11 mouse cellular contexts compared by ENCODE assay signal in the genomic region with DNA sequence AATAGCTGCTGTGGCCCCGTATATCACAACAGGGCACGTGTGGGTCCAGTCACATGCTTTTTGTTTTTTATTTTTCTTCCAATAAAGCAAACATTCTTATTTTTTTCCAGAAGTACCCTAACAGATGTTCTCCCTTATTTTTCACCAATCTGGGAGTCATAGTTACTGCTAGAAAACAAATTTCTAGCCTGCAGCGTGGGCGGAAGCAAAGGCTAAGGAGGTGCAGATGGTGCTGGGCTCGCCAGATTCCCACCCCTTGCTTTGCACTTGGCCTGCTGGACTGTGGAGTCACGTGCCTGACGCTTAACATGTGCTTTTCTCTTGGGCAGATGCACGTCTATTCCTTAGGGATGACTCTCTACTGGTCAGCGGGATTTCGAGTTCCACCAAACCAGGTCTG. TPM values are rescaled to one million over a fixed set of nuclear protein-coding genes. Genes with fewer than 3 reads are reported as not detected.
A peak's percentile ranks its signal among the peaks of the same experiment; 100 is the strongest.
DNase-seq lines count a peak whose midpoint lies in the region; ATAC-seq lines count a peak whose summit lies in the region.
"Had no signal": no experiment of that assay in that cellular context is flagged by ENCODE, and none has a peak within 500 bp of the region (broad histone marks: within the 10 kb centered on the region; RNA-seq: fewer than 3 reads in every experiment).

No protein-coding gene starts in this region.

- H3K4me3 ChIP-seq in heart, embryonic 11.5 days (ENCODE audit: low read depth, low read length): no peak overlapping the region
- H3K4me3 ChIP-seq: megakaryocyte, embryonic 14.5 days; stomach, embryonic 15.5 days had no signal

- H3K9me3 ChIP-seq in heart, embryonic 11.5 days (replicated peaks; ENCODE audit: control insufficient read depth, low read length): no peaks in the 10 kb centered on the region
- H3K9me3 ChIP-seq: megakaryocyte, embryonic 14.5 days; stomach, embryonic 15.5 days had no signal

- peak; percentile 97 for DNase-seq in heart, adult 11 months
- DNase-seq in urinary bladder, postnatal 14 days (ENCODE audit: low spot score): peak; percentile 41
- no peak for DNase-seq in urinary bladder, postnatal 25 days (ENCODE audit: low spot score)
- DNase-seq in layer of hippocampus, adult 9-11 months: peak; percentile 67
- peak; percentile 21 for DNase-seq in testis, postnatal 14 days (ENCODE audit: low spot score)
- no peak for DNase-seq in spleen, postnatal 36 days (ENCODE audit: low spot score in 2 of 2)
- no peak for DNase-seq in yolk sac, embryonic 10.5 days (ENCODE audit: low spot score)

- H3K9ac ChIP-seq in heart, embryonic 11.5 days (ENCODE audit: low read depth, low read length): no peak overlapping the region
- H3K9ac ChIP-seq: stomach, embryonic 15.5 days had no signal

- H3K27ac ChIP-seq in heart, embryonic 11.5 days (ENCODE audit: low read depth, low read length): no peak overlapping the region
- H3K27ac ChIP-seq: stomach, embryonic 15.5 days had no signal

- no peaks in the 10 kb centered on the region for H3K4me1 ChIP-seq in heart, embryonic 11.5 days (ENCODE audit: control insufficient read depth, insufficient read depth, low read length)
- H3K4me1 ChIP-seq: megakaryocyte, embryonic 14.5 days; stomach, embryonic 15.5 days had no signal

- 71% methylated on average over 10 of the region's 10 CpGs for whole genome bisulfite sequencing in heart, embryonic 11.5 days (ENCODE audit: insufficient replicate concordance)

- H3K27me3 ChIP-seq in heart, embryonic 11.5 days (ENCODE audit: control insufficient read depth, insufficient read depth, low read length): no peaks in the 10 kb centered on the region; the same call in 1 of the 2 replicates
- H3K27me3 ChIP-seq: stomach, embryonic 15.5 days had no signal

- H3K36me3 ChIP-seq in heart, embryonic 11.5 days (ENCODE audit: control insufficient read depth, insufficient read depth, low read length): no peaks in the 10 kb centered on the region
- H3K36me3 ChIP-seq: stomach, embryonic 15.5 days had no signal

- no peak for ATAC-seq in heart, embryonic 11.5 days (replicated peaks; ENCODE audit: insufficient number of reproducible peaks, low FRiP score, low TSS enrichment)
- ATAC-seq: intestine, postnatal 0 days had no signal

- H3K4me2 ChIP-seq in heart, embryonic 11.5 days: no peak overlapping the region
- H3K4me2 ChIP-seq: stomach, embryonic 15.5 days had no signal

RNA-seq across cellular contexts. Expression of gene Frmpd2, which starts 29.1 kb away (rescaled TPM):
- 0.11 TPM in 1 of 2 replicates, not detected in the other for polyA plus RNA-seq in heart, embryonic 11.5 days (2014; fragmentation: Nextera tagmentation; extraction: Ambion mirVana)
- polyA plus RNA-seq: intestine, postnatal 0 days had no signal

RNA-seq across cellular contexts. Expression of gene Mapk8, which starts 53.7 kb away (rescaled TPM):
- polyA plus RNA-seq in heart, embryonic 11.5 days (2014; fragmentation: Nextera tagmentation; extraction: Ambion mirVana): 12.7 and 15.3 TPM in 2 replicates

Comparison
In these comparisons a context has a peak if more than half of its experiments do, and no peak if none do; other contexts are left out.
1. DNase-seq: peak in heart, adult 11 months (single experiment), urinary bladder, postnatal 14 days (single experiment), layer of hippocampus, adult 9-11 months (single experiment) and testis, postnatal 14 days (single experiment); none in urinary bladder, postnatal 25 days (single experiment), spleen, postnatal 36 days (0 of 2) and yolk sac, embryonic 10.5 days (single experiment).